Mouse (Mus musculus): ENCODE data around the gene Upk1b. TPM values are rescaled to one million over a fixed set of nuclear protein-coding genes. Genes with fewer than 3 reads are reported as not detected.
"Not testable (repeated sequence)": the region's sequence is repeated elsewhere in the genome, so short reads cannot be mapped to it uniquely, and the experiment has no call there.

Gene Upk1b
- polyA plus RNA-seq (2012; rRNA removed) = 0.31 and 0.33 TPM in 2 replicates

GRCm38 (mm10) chr16:38800091-38800490 is at the start of gene Upk1b:
Upk1b (minus strand) TSS chr16:38800328.
- no peak for TF ChIP-seq CTCF (IDR thresholded peaks at IDR 0.05; ENCODE audit: borderline replicate concordance, insufficient read depth, low read depth, low read length)
- no peak for TF ChIP-seq POLR2A (IDR thresholded peaks at IDR 0.05; ENCODE audit: borderline replicate concordance, insufficient read depth, low read length)
- Histone ChIP-seq H3K27ac (ENCODE audit: insufficient read depth, low read length) (no peak within 1 kb of the TSS), H3K27me3 (ENCODE audit: control insufficient read depth, insufficient read depth, low read length) (no peaks in the 10 kb centered on the region), H3K4me3 (replicated peaks; ENCODE audit: insufficient read depth, low read depth, low read length) (no peak within 1 kb of the TSS), H3K4me1 (ENCODE audit: control insufficient read depth, insufficient read depth, low read length) (no peaks in the 10 kb centered on the region)
- no peak for DNase-seq
- WGBS = 59% methylated on average over 10 of the region's 10 CpGs

GRCm38 (mm10) chr16:38828649-38829048 is 28.5 kb upstream of the Upk1b start, which contains the start of gene 4930435E12Rik:
4930435E12Rik (minus strand) TSS chr16:38828749.
- no peak within 1 kb of the TSS for H3K27ac ChIP-seq (ENCODE audit: insufficient read depth, low read length)
- DNase-seq = no peak
- TF ChIP-seq CTCF (IDR thresholded peaks at IDR 0.05; ENCODE audit: borderline replicate concordance, insufficient read depth, low read depth, low read length) (no peak), POLR2A (IDR thresholded peaks at IDR 0.05; ENCODE audit: borderline replicate concordance, insufficient read depth, low read length) (no peak)
- 77% methylated on average over 3 of the region's 3 CpGs for WGBS
- H3K27me3 ChIP-seq (ENCODE audit: control insufficient read depth, insufficient read depth, low read length) = no peaks in the 10 kb centered on the region
- no peak within 1 kb of the TSS for H3K4me3 ChIP-seq (replicated peaks; ENCODE audit: insufficient read depth, low read depth, low read length)
- H3K4me1 ChIP-seq (ENCODE audit: control insufficient read depth, insufficient read depth, low read length) = no peaks in the 10 kb centered on the region

- WGBS = 26% methylated on average over 8 of the region's 8 CpGs
- peak; percentile 24 to 25 for DNase-seq
- TF ChIP-seq POLR2A (IDR thresholded peaks at IDR 0.05; ENCODE audit: borderline replicate concordance, insufficient read depth, low read length) (no peak), CTCF (IDR thresholded peaks at IDR 0.05; ENCODE audit: borderline replicate concordance, insufficient read depth, low read depth, low read length) (peak; percentile 59)
- H3K4me3 ChIP-seq (replicated peaks; ENCODE audit: insufficient read depth, low read depth, low read length) = no peak overlapping the region
- H3K27me3 ChIP-seq (ENCODE audit: control insufficient read depth, insufficient read depth, low read length) = no peaks in the 10 kb centered on the region
- H3K4me1 ChIP-seq (ENCODE audit: control insufficient read depth, insufficient read depth, low read length) = no peaks in the 10 kb centered on the region
- H3K27ac ChIP-seq (ENCODE audit: insufficient read depth, low read length) = no peak overlapping the region
These were observed 12.4 kb upstream of the Upk1b start for GRCm38 (mm10) chr16:38812521-38812920.

GRCm38 (mm10) chr16:38810196-38810595 is 10.1 kb upstream of the Upk1b start:
- Histone ChIP-seq H3K4me1 (ENCODE audit: control insufficient read depth, insufficient read depth, low read length) (no peaks in the 10 kb centered on the region), H3K27ac (ENCODE audit: insufficient read depth, low read length) (no peak overlapping the region), H3K4me3 (replicated peaks; ENCODE audit: insufficient read depth, low read depth, low read length) (no peak overlapping the region), H3K27me3 (ENCODE audit: control insufficient read depth, insufficient read depth, low read length) (no peaks in the 10 kb centered on the region)
- DNase-seq = no peak
- TF ChIP-seq CTCF (IDR thresholded peaks at IDR 0.05; ENCODE audit: borderline replicate concordance, insufficient read depth, low read depth, low read length) (no peak), POLR2A (IDR thresholded peaks at IDR 0.05; ENCODE audit: borderline replicate concordance, insufficient read depth, low read length) (no peak)
- WGBS = 92% methylated on average over 5 of the region's 5 CpGs

GRCm38 (mm10) chr16:38807796-38808195 is 7.7 kb upstream of the Upk1b start:
- not testable (repeated sequence) for H3K4me3 ChIP-seq (replicated peaks; ENCODE audit: insufficient read depth, low read depth, low read length); H3K27me3 ChIP-seq (ENCODE audit: control insufficient read depth, insufficient read depth, low read length); H3K4me1 ChIP-seq (ENCODE audit: control insufficient read depth, insufficient read depth, low read length); H3K27ac ChIP-seq (ENCODE audit: insufficient read depth, low read length); DNase-seq
- 64% methylated on average over 5 of the region's 5 CpGs for WGBS

- no peaks in the 10 kb centered on the region for H3K4me1 ChIP-seq (ENCODE audit: control insufficient read depth, insufficient read depth, low read length)
- H3K27ac ChIP-seq (ENCODE audit: insufficient read depth, low read length) = no peak overlapping the region
- DNase-seq = no peak
- 79% methylated on average over 3 of the region's 3 CpGs for WGBS
- TF ChIP-seq POLR2A (IDR thresholded peaks at IDR 0.05; ENCODE audit: borderline replicate concordance, insufficient read depth, low read length) (no peak), CTCF (IDR thresholded peaks at IDR 0.05; ENCODE audit: borderline replicate concordance, insufficient read depth, low read depth, low read length) (no peak)
- H3K27me3 ChIP-seq (ENCODE audit: control insufficient read depth, insufficient read depth, low read length) = no peaks in the 10 kb centered on the region
- H3K4me3 ChIP-seq (replicated peaks; ENCODE audit: insufficient read depth, low read depth, low read length) = no peak overlapping the region
These were observed 1.1 kb downstream of the Upk1b start for GRCm38 (mm10) chr16:38798957-38799450.

- Histone ChIP-seq H3K4me1 (ENCODE audit: control insufficient read depth, insufficient read depth, low read length) (no peaks in the 10 kb centered on the region), H3K27ac (ENCODE audit: insufficient read depth, low read length) (no peak overlapping the region), H3K27me3 (ENCODE audit: control insufficient read depth, insufficient read depth, low read length) (no peaks in the 10 kb centered on the region), H3K4me3 (replicated peaks; ENCODE audit: insufficient read depth, low read depth, low read length) (no peak overlapping the region)
- no peak for DNase-seq
- 82% methylated on average over 6 of the region's 6 CpGs for WGBS
- TF ChIP-seq CTCF (IDR thresholded peaks at IDR 0.05; ENCODE audit: borderline replicate concordance, insufficient read depth, low read depth, low read length) (no peak), POLR2A (IDR thresholded peaks at IDR 0.05; ENCODE audit: borderline replicate concordance, insufficient read depth, low read length) (no peak)
These were observed 7.0 kb downstream of the Upk1b start for GRCm38 (mm10) chr16:38793120-38793519.

GRCm38 (mm10) chr16:38789966-38790365 is 10.2 kb downstream of the Upk1b start:
- Histone ChIP-seq H3K27me3 (ENCODE audit: control insufficient read depth, insufficient read depth, low read length) (no peaks in the 10 kb centered on the region), H3K4me3 (replicated peaks; ENCODE audit: insufficient read depth, low read depth, low read length) (no peak overlapping the region), H3K4me1 (ENCODE audit: control insufficient read depth, insufficient read depth, low read length) (no peaks in the 10 kb centered on the region), H3K27ac (ENCODE audit: insufficient read depth, low read length) (no peak overlapping the region)
- no peak for TF ChIP-seq POLR2A (IDR thresholded peaks at IDR 0.05; ENCODE audit: borderline replicate concordance, insufficient read depth, low read length)
- TF ChIP-seq CTCF (IDR thresholded peaks at IDR 0.05; ENCODE audit: borderline replicate concordance, insufficient read depth, low read depth, low read length) = no peak
- 89% methylated on average over 3 of the region's 3 CpGs for WGBS
- DNase-seq = no peak

All from cerebellum, adult 2 months (tissue).